In the genomic region with DNA sequence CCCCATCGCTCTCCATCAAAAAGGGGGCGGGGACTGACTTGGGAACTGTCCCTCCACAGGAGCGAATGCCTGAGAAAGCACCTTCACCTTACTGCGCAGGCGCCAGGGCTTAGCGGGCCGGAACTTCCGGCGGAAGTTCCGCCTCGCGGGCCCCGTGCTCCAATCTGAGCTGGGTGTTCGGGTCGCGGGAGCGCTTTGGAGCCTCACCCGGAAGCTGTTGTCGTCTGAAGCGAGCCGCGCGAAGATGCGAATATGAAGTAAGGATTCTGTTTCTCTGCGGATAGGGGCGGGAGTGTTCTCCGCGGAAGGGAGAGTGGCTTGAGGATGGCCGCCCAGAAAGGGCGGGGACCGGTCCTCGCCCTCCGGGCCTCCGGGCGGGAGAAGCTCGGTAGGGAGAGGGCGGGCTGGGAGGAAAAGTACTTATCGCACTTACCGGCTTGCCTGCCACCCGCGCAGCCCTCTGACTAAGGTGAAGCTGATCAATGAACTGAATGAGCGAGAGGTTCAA, we compare ENCODE assay signal across 8 mouse cellular contexts. TPM values are rescaled to one million over a fixed set of nuclear protein-coding genes. Genes with fewer than 3 reads are reported as not detected.
A peak's percentile ranks its signal among the peaks of the same experiment; 100 is the strongest.
DNase-seq lines count a peak whose midpoint lies in the region; ATAC-seq and TF ChIP-seq lines count a peak whose summit lies in the region.

Gene Rbmx2, plus strand, starts transcription at position 141 of the 508 bp plus-strand sequence.

- WGBS in embryonic facial prominence, embryonic 13.5 days = 22% methylated on average over 42 of the region's 42 CpGs
- WGBS in kidney, adult 2 months = 0% methylated on average over 42 of the region's 42 CpGs
- 15% methylated on average over 42 of the region's 42 CpGs for WGBS in limb, embryonic 12.5 days
- 16% methylated on average over 41 of the region's 42 CpGs for WGBS in midbrain, embryonic 15.5 days
- WGBS in spleen, adult 2 months = 18% methylated on average over 42 of the region's 42 CpGs

- no peak within 1 kb of the TSS for H3K27ac ChIP-seq in embryonic facial prominence, embryonic 13.5 days
- no peak within 1 kb of the TSS for H3K27ac ChIP-seq in kidney, adult 2 months (ENCODE audit: insufficient read depth, low read depth, low read length)
- no peak within 1 kb of the TSS for H3K27ac ChIP-seq in limb, embryonic 12.5 days
- H3K27ac ChIP-seq in midbrain, embryonic 15.5 days = peak within 1 kb of the TSS; percentile 67; the same call in 1 of the 2 replicates
- no peak within 1 kb of the TSS for H3K27ac ChIP-seq in spleen, adult 2 months (ENCODE audit: insufficient read depth, low read length)

- H3K4me1 ChIP-seq in embryonic facial prominence, embryonic 13.5 days = no peaks in the 10 kb centered on the region
- H3K4me1 ChIP-seq in kidney, adult 2 months (ENCODE audit: control insufficient read depth, insufficient read depth, low read length) = no peaks in the 10 kb centered on the region
- peaks cover 2% of the 10 kb centered on the region; the same call in 1 of the 2 replicates for H3K4me1 ChIP-seq in limb, embryonic 12.5 days (replicated peaks)
- H3K4me1 ChIP-seq in midbrain, embryonic 15.5 days = peaks cover 8% of the 10 kb centered on the region
- peaks cover 4% of the 10 kb centered on the region; the same call in 1 of the 2 replicates for H3K4me1 ChIP-seq in spleen, adult 2 months (ENCODE audit: control insufficient read depth, insufficient read depth, insufficient read length)

- H3K4me3 ChIP-seq in embryonic facial prominence, embryonic 13.5 days = peak within 1 kb of the TSS; percentile 59
- peak within 1 kb of the TSS; percentile 86 for H3K4me3 ChIP-seq in kidney, adult 2 months (ENCODE audit: insufficient read depth, low read depth, low read length)
- H3K4me3 ChIP-seq in limb, embryonic 12.5 days (replicated peaks) = peak within 1 kb of the TSS; percentile 58
- H3K4me3 ChIP-seq in midbrain, embryonic 15.5 days = peak within 1 kb of the TSS; percentile 58
- H3K4me3 ChIP-seq in spleen, adult 2 months (ENCODE audit: extremely low read depth, insufficient read depth, insufficient read length) = peak within 1 kb of the TSS; percentile 67

- peak; percentile 95 for DNase-seq in 3134 (ENCODE audit: extremely low read depth, insufficient read length, low spot score)
- DNase-seq in adrenal gland, postnatal 36 days = peak; percentile 90 to 92
- peak; percentile 88 to 93 for DNase-seq in heart, adult 18-20 months
- peak; percentile 94 for DNase-seq in kidney, adult 2 months
- peak; percentile 77 to 85 for DNase-seq in spleen, adult 2 months (ENCODE audit: low read depth in 1 of 2, low spot score in 2 of 2)

- no peaks in the 10 kb centered on the region; the same call in 1 of the 2 replicates for H3K36me3 ChIP-seq in embryonic facial prominence, embryonic 13.5 days
- no peaks in the 10 kb centered on the region for H3K36me3 ChIP-seq in kidney, adult 2 months (ENCODE audit: control insufficient read depth, insufficient read depth, low read length)
- 0 out of 2 replicates have a peak, but pooled peaks cover 3% of the 10 kb centered on the region for H3K36me3 ChIP-seq in limb, embryonic 12.5 days
- H3K36me3 ChIP-seq in midbrain, embryonic 15.5 days (replicated peaks) = no peaks in the 10 kb centered on the region
- H3K36me3 ChIP-seq in spleen, adult 2 months (ENCODE audit: control insufficient read depth, insufficient read depth, low read length) = 0 out of 2 replicates have a peak, but pooled peaks cover 1% of the 10 kb centered on the region

- H3K4me2 ChIP-seq in embryonic facial prominence, embryonic 13.5 days = peak within 1 kb of the TSS; percentile 59
- H3K4me2 ChIP-seq in limb, embryonic 12.5 days = peak within 1 kb of the TSS; percentile 60
- H3K4me2 ChIP-seq in midbrain, embryonic 15.5 days = peak within 1 kb of the TSS; percentile 57

- ATAC-seq in embryonic facial prominence, embryonic 13.5 days (ENCODE audit: insufficient number of reproducible peaks, insufficient read depth, low FRiP score, low TSS enrichment, low read depth) = peak; percentile 86
- peak; percentile 90 for ATAC-seq in limb, embryonic 12.5 days (ENCODE audit: insufficient number of reproducible peaks, insufficient read depth, low FRiP score, low TSS enrichment, low read depth)
- peak; percentile 98 for ATAC-seq in midbrain, embryonic 15.5 days (replicated peaks)

- TF ChIP-seq POLR2A in kidney, adult 2 months (IDR thresholded peaks at IDR 0.05; ENCODE audit: low read depth, low read length) = no peak
- TF ChIP-seq POLR2A in spleen, adult 2 months (IDR thresholded peaks at IDR 0.05; ENCODE audit: low read depth, low read length) = no peak

- H3K9me3 ChIP-seq in embryonic facial prominence, embryonic 13.5 days = no peaks in the 10 kb centered on the region
- no peaks in the 10 kb centered on the region for H3K9me3 ChIP-seq in limb, embryonic 12.5 days
- no peaks in the 10 kb centered on the region for H3K9me3 ChIP-seq in midbrain, embryonic 15.5 days

- H3K9ac ChIP-seq in embryonic facial prominence, embryonic 13.5 days = peak within 1 kb of the TSS; percentile 72
- peak within 1 kb of the TSS; percentile 66 for H3K9ac ChIP-seq in limb, embryonic 12.5 days (replicated peaks)
- H3K9ac ChIP-seq in midbrain, embryonic 15.5 days = peak within 1 kb of the TSS; percentile 32

- TF ChIP-seq CTCF in kidney, adult 2 months (conservative IDR thresholded peaks at IDR 0.05; ENCODE audit: insufficient read depth, insufficient read length, low read depth, low read length) = no peak
- no peak for TF ChIP-seq CTCF in spleen, adult 2 months (IDR thresholded peaks at IDR 0.05; ENCODE audit: extremely low read depth, insufficient read depth, insufficient read length, insufficient replicate concordance)

- no peaks in the 10 kb centered on the region for H3K27me3 ChIP-seq in embryonic facial prominence, embryonic 13.5 days
- no peaks in the 10 kb centered on the region for H3K27me3 ChIP-seq in kidney, adult 2 months (replicated peaks; ENCODE audit: control insufficient read depth, insufficient read depth, low read length)
- H3K27me3 ChIP-seq in limb, embryonic 12.5 days = no peaks in the 10 kb centered on the region
- no peaks in the 10 kb centered on the region for H3K27me3 ChIP-seq in midbrain, embryonic 15.5 days (replicated peaks)
- H3K27me3 ChIP-seq in spleen, adult 2 months (ENCODE audit: control insufficient read depth, insufficient read depth, low read length) = no peaks in the 10 kb centered on the region

RNA-seq across cellular contexts. Expression of gene Rbmx2, which starts in this region (rescaled TPM):
- 1 to 10 TPM; 2.9 to 3.1 TPM for total RNA-seq in adrenal gland, postnatal 36 days (2021)
- 21.5 and 27.6 TPM in 2 replicates for polyA plus RNA-seq in embryonic facial prominence, embryonic 13.5 days (2015; fragmentation: Nextera tagmentation; extraction: Ambion mirVana)
- total RNA-seq in heart, adult 18-20 months (2021) = 1 to 10 TPM; 1.6 to 2.2 TPM
- polyA plus RNA-seq in kidney, adult 2 months (2012; rRNA removed) = 0.95 and 1.3 TPM in 2 replicates
- 22.4 and 25.4 TPM in 2 replicates for polyA plus RNA-seq in limb, embryonic 12.5 days (2016; fragmentation: Nextera tagmentation; extraction: Ambion mirVana)
- polyA plus RNA-seq in midbrain, embryonic 15.5 days (2015; fragmentation: Nextera tagmentation; extraction: Ambion mirVana) = 21.2 and 22.1 TPM in 2 replicates
- polyA plus RNA-seq in spleen, adult 2 months (2012; rRNA removed) = 1.2 and 1.3 TPM in 2 replicates
